Mouse (Mus musculus): ENCODE results near the gene Me3.

The Me3 gene

GRCm38 (mm10) chr7:89632342-89633251, at the start of gene Me3:
TSS of gene Me3 (plus strand) at chr7:89632392.
- in situ Hi-C loops (cut with MboI, MseI): no loop called here

GRCm38 (mm10) chr7:89590039-89590438, 42.2 kb upstream of the Me3 start:
- in situ Hi-C loops (cut with MboI, MseI): no loop called here

GRCm38 (mm10) chr7:89590542-89591251, 41.5 kb upstream of the Me3 start:
- in situ Hi-C loops (cut with MboI, MseI): no loop called here

GRCm38 (mm10) chr7:89595813-89596212, 36.4 kb upstream of the Me3 start:
- in situ Hi-C loops (cut with MboI, MseI): no loop called here

GRCm38 (mm10) chr7:89605589-89606536, 26.3 kb upstream of the Me3 start:
- in situ Hi-C loops (cut with MboI, MseI): no loop called here

- in situ Hi-C loops (cut with MboI, MseI): no loop called here
Measured at GRCm38 (mm10) chr7:89607329-89607728, 24.9 kb upstream of the Me3 start.

GRCm38 (mm10) chr7:89611236-89611635, 21.0 kb upstream of the Me3 start:
- in situ Hi-C loops (cut with MboI, MseI): no loop called here

- in situ Hi-C loops (cut with MboI, MseI): no loop called here
Measured at GRCm38 (mm10) chr7:89616235-89616634, 16.0 kb upstream of the Me3 start.

- in situ Hi-C loops (cut with MboI, MseI): loop anchor here (5.0 kb wide), 1 partner anchor 39 kb away; no protein-coding TSS in a partner anchor
Measured at GRCm38 (mm10) chr7:89623331-89623730, 8.9 kb upstream of the Me3 start.

- in situ Hi-C loops (cut with MboI, MseI): no loop called here
Measured at GRCm38 (mm10) chr7:89627393-89627792, 4.8 kb upstream of the Me3 start.

GRCm38 (mm10) chr7:89628006-89628405, 4.2 kb upstream of the Me3 start:
- in situ Hi-C loops (cut with MboI, MseI): no loop called here

GRCm38 (mm10) chr7:89629006-89629405, 3.2 kb upstream of the Me3 start:
- in situ Hi-C loops (cut with MboI, MseI): no loop called here

GRCm38 (mm10) chr7:89629914-89630313, 2.3 kb upstream of the Me3 start:
- in situ Hi-C loops (cut with MboI, MseI): no loop called here

GRCm38 (mm10) chr7:89630796-89631195, 1.4 kb upstream of the Me3 start:
- in situ Hi-C loops (cut with MboI, MseI): no loop called here

GRCm38 (mm10) chr7:89640533-89640932, 8.3 kb downstream of the Me3 start:
- in situ Hi-C loops (cut with MboI, MseI): no loop called here

GRCm38 (mm10) chr7:89640944-89641661, 8.9 kb downstream of the Me3 start:
- in situ Hi-C loops (cut with MboI, MseI): no loop called here

GRCm38 (mm10) chr7:89645015-89645414, 12.8 kb downstream of the Me3 start:
- in situ Hi-C loops (cut with MboI, MseI): no loop called here

GRCm38 (mm10) chr7:89647864-89648263, 15.7 kb downstream of the Me3 start:
- in situ Hi-C loops (cut with MboI, MseI): no loop called here

- in situ Hi-C loops (cut with MboI, MseI): no loop called here
Measured at GRCm38 (mm10) chr7:89657183-89657582, 25.0 kb downstream of the Me3 start.

GRCm38 (mm10) chr7:89657692-89658212, 25.6 kb downstream of the Me3 start:
- in situ Hi-C loops (cut with MboI, MseI): no loop called here

- in situ Hi-C loops (cut with MboI, MseI): loop anchor here (5.0 kb wide), 1 partner anchor 42 kb away; no protein-coding TSS in a partner anchor
Measured at GRCm38 (mm10) chr7:89664197-89664596, 32.0 kb downstream of the Me3 start.

Measured in regulatory T cell (primary cell).